Mouse (Mus musculus) midbrain, embryonic 11.5 days (tissue): ENCODE data around the gene Trir. TPM values are rescaled to one million over a fixed set of nuclear protein-coding genes. Genes with fewer than 3 reads are reported as not detected.

Source experiments
- ATAC-seq: fragments of 200-750 bp; cut with Nextera tagmentation; 2 replicates; pipeline ENCODE4 v1.8.0; 2017; ENCODE audit warnings: moderate TSS enrichment, moderate library complexity; ENCODE audit not compliant: low FRiP score
- DNase-seq: peaks from one replicate; pipeline ENCODE4 v3.0.0; 2015; ENCODE audit warnings: low spot score; ENCODE audit errors: missing footprints
- H3K27ac ChIP-seq: fragments of 300-500 bp; sonication (generic); 2 replicates; pipeline ENCODE4 v1.5.1; 2014; ENCODE audit warnings: low read depth, low read length
- H3K27me3 ChIP-seq: fragments of 300-500 bp; sonication (generic); 2 replicates; pipeline ENCODE4 v1.6.1; 2014; ENCODE audit warnings: mild to moderate bottlenecking, low read length, moderate library complexity, mixed read lengths; ENCODE audit not compliant: control insufficient read depth, insufficient read depth
- H3K36me3 ChIP-seq: fragments of 300-500 bp; sonication (generic); 2 replicates; pipeline ENCODE4 v1.6.1; 2014; ENCODE audit warnings: mild to moderate bottlenecking, low read length, moderate library complexity, mixed read lengths; ENCODE audit not compliant: control insufficient read depth, insufficient read depth
- H3K4me1 ChIP-seq: fragments of 300-500 bp; sonication (generic); 2 replicates; pipeline ENCODE4 v1.6.1; 2014; ENCODE audit warnings: low read length; ENCODE audit not compliant: control insufficient read depth, insufficient read depth
- H3K4me2 ChIP-seq: fragments of 300-500 bp; sonication (generic); 2 replicates; pipeline ENCODE4 v1.6.1; 2014; ENCODE audit warnings: mild to moderate bottlenecking, moderate library complexity
- H3K4me3 ChIP-seq: fragments of 300-500 bp; sonication (generic); 2 replicates; pipeline ENCODE4 v1.5.1; 2014; ENCODE audit warnings: low read depth, low read length
- H3K9ac ChIP-seq: fragments of 300-500 bp; sonication (generic); 2 replicates; pipeline ENCODE4 v1.6.1; 2014; ENCODE audit warnings: low read length
- H3K9me3 ChIP-seq: fragments of 300-500 bp; sonication (generic); 2 replicates; pipeline ENCODE4 v1.6.1; 2016; ENCODE audit warnings: low read length; ENCODE audit not compliant: control insufficient read depth
- WGBS: fragments of 180-500 bp; shearing (Covaris S2); extraction: QIAGEN DNeasy Blood & Tissue Kit; methylation state at CpG from one replicate; pipeline ENCODE4 v1.1.7; 2014; 5-methylcytosine and 5-hydroxymethylcytosine counted together
- polyA plus RNA-seq: library from polyadenylated mRNA; unstranded; fragments of >200 nt; fragmentation: Nextera tagmentation; extraction: Ambion mirVana; gene quantifications from 2 replicates; pipeline ENCODE4 v1.2.1, GENCODE M21; 2014

Trir gene
- polyA plus RNA-seq, 1 experiment from 2014 or later, result 180 TPM

DNA sequence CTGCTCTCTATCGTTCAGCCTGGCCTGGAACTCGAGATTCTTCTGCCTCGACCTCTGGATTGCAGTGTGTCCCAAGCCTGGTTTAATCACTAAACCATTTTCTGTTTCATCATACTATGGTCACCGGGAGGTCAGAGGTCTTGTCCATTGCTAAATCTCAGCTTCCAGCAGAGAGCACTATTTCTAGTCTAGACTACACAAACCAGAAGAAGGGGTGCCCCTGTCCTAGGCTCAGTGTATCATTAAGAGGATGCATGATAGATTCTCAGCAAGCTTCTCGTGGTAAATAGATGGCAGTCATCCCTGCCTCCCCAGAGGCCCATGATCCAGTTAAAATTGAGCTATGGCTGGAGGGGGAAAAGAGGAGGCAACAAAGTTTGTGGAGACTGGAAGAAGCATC is 44.4 kb downstream of the Trir start:
- Histone ChIP-seq H3K27ac (peak overlapping the region; percentile 86; the same call in 1 of the 2 replicates), H3K4me2 (peak overlapping the region; percentile 55), H3K9ac (peak overlapping the region; percentile 87; the same call in 1 of the 2 replicates), H3K4me1 (peaks cover 8% of the 10 kb centered on the region), H3K36me3 (peaks cover 13% of the 10 kb centered on the region), H3K9me3 (no peaks in the 10 kb centered on the region), H3K27me3 (no peaks in the 10 kb centered on the region), H3K4me3 (peak overlapping the region; percentile 93)
- ATAC-seq, result no peak
- peak; percentile 91 for DNase-seq
- WGBS, result 91% methylated on average over 5 of the region's 5 CpGs

DNA sequence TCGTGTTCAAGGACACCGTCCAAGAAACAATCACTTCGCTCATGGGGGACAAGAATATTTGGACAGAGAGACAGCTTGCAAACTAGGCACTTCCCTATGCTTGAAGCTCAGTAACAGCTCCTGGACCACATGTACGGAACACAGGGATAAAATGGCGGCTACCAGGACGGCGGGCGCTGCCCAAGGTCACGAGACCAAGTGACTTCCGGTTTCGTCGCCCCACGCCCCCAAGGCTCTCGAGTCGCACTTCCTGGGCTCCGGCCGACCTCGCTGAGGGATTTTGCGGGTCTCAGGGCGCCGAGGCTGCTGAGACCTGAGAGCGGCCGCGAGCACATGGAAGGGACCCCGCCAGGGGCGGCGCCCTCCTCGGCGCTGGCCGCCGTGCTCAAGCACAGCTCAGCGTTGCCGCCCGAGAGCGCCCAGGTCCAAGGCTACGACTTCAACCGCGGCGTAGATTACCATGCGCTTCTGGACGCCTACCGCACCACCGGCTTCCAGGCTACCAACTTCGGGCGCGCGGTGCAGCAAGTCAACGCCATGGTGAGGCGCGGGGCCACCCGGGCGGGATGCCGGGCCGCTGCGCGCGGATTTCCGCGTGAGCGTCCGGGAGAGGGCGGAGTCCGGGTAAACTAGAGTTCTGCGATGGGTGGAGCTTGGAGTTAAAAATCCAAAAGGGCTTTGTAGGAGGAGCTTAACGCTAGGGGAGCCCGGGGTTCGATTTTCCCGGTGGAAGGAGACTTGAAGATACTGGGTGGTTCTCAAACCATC is 45.1 kb downstream of the Trir start, which contains the start of gene Dhps:
Dhps (plus strand) TSS at position 244 of the 768 bp plus-strand sequence.
- Histone ChIP-seq H3K9ac (peak within 1 kb of the TSS; percentile 87), H3K36me3 (peaks cover 16% of the 10 kb centered on the region), H3K4me2 (peak within 1 kb of the TSS; percentile 55), H3K4me1 (peaks cover 8% of the 10 kb centered on the region), H3K27me3 (no peaks in the 10 kb centered on the region), H3K9me3 (no peaks in the 10 kb centered on the region), H3K4me3 (peak within 1 kb of the TSS; percentile 93), H3K27ac (peak within 1 kb of the TSS; percentile 86)
- under 1% methylated on average over 68 of the region's 68 CpGs for WGBS
- DNase-seq (peak; percentile 96), ATAC-seq (peak; percentile 92)

DNA sequence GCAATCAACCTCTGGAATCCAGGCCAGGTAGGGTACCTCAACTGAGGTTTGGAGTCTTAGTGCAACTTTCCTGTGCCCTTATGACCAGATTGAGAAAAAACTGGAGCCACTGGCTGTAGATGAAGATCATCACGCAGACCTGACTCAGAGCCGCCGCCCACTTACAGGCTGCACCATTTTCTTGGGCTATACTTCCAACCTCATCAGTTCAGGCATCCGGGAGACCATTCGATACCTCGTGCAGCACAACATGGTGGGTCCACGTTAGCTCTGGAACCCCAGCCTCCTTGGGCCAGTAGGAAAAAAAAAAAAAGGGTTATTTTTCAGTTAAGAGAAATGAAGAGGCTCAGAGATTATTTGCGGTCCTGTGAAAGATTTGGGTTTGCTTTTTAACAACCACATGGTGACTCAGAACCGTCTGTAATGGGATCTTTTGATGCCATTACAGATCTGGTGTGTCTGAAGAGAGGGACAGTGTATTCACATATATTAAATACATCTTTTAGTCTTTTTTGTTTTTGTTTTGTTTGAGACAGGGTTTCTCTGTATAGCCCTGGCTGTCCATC is 45.8 kb downstream of the Trir start:
- H3K4me2 ChIP-seq, result peak overlapping the region; percentile 55
- H3K4me1 ChIP-seq, result peaks cover 8% of the 10 kb centered on the region
- ATAC-seq (peak; percentile 12; the same call in 1 of the 2 replicates), DNase-seq (peak; percentile 72)
- peaks cover 16% of the 10 kb centered on the region for H3K36me3 ChIP-seq
- H3K27me3 ChIP-seq, result no peaks in the 10 kb centered on the region
- peak overlapping the region; percentile 87 for H3K9ac ChIP-seq
- WGBS, result 41% methylated on average over 9 of the region's 9 CpGs
- H3K9me3 ChIP-seq, result no peaks in the 10 kb centered on the region
- H3K27ac ChIP-seq, result no peak overlapping the region
- peak overlapping the region; percentile 93 for H3K4me3 ChIP-seq

DNA sequence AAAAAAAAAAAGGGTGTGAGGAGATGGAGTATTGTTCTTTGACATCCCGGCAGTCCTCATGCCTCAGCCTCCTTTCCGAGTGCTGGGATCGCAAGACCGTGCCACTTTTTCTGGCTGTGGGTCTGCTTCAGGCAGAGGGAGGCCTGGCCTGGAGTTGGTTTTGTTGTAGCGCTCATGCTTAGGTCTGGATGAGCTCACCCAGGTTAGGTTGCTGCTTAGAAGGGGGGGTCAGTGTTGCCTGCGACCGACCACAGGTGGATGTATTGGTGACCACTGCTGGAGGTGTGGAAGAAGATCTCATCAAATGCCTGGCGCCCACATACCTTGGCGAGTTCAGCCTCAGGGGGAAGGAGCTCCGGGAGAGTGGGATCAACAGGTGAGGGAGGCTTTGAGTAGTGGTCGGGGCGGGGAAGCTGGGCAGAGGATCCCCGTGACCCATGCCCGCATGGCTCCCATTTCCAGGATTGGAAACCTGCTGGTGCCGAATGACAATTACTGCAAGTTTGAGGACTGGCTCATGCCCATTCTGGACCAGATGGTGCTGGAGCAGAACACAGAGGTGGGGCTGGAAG is 46.5 kb downstream of the Trir start:
- Histone ChIP-seq H3K9ac (no peak overlapping the region), H3K27ac (no peak overlapping the region), H3K27me3 (no peaks in the 10 kb centered on the region), H3K9me3 (no peaks in the 10 kb centered on the region), H3K36me3 (peaks cover 16% of the 10 kb centered on the region), H3K4me2 (no peak overlapping the region), H3K4me1 (peaks cover 8% of the 10 kb centered on the region), H3K4me3 (no peak overlapping the region)
- peak; percentile 79 for DNase-seq
- ATAC-seq, result no peak
- WGBS, result 91% methylated on average over 15 of the region's 15 CpGs

DNA sequence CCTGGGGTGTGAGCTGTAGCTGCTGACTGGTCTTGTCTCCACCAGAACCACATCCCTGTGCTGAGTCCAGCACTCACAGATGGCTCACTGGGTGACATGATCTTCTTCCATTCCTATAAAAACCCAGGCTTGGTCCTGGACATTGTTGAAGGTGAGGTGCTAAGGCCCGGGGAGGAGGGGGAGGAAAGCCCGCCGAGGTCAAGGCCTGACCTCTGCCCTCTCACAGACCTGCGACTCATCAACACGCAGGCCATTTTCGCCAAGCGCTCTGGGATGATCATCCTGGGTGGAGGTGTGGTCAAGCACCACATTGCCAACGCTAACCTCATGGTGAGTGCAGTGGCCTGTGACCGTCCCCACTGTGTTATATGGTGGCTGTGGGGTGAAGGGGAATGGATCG is 47.5 kb downstream of the Trir start:
- WGBS, result 82% methylated on average over 10 of the region's 10 CpGs
- Histone ChIP-seq H3K9ac (no peak overlapping the region), H3K4me2 (no peak overlapping the region), H3K27ac (no peak overlapping the region), H3K27me3 (no peaks in the 10 kb centered on the region), H3K9me3 (no peaks in the 10 kb centered on the region), H3K4me1 (peaks cover 8% of the 10 kb centered on the region), H3K4me3 (no peak overlapping the region), H3K36me3 (peaks cover 16% of the 10 kb centered on the region)
- DNase-seq, result peak; percentile 77
- no peak for ATAC-seq

DNA sequence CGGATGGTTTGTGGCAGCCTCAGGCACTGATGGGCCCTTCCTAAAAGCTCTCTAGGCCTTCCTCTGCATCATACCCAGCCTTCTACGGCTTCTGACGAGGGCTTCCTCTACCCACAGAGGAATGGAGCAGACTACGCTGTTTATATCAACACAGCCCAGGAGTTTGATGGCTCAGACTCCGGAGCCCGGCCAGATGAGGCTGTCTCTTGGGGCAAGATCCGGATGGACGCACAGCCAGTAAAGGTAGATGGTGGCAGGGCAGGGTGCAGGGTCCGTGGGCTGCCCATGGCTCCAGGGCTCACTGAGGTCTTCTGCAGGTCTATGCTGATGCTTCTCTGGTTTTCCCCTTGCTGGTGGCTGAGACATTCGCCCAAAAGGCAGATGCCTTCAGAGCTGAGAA is 48.0 kb downstream of the Trir start:
- no peak for ATAC-seq
- 94% methylated on average over 10 of the region's 10 CpGs for WGBS

DNA sequence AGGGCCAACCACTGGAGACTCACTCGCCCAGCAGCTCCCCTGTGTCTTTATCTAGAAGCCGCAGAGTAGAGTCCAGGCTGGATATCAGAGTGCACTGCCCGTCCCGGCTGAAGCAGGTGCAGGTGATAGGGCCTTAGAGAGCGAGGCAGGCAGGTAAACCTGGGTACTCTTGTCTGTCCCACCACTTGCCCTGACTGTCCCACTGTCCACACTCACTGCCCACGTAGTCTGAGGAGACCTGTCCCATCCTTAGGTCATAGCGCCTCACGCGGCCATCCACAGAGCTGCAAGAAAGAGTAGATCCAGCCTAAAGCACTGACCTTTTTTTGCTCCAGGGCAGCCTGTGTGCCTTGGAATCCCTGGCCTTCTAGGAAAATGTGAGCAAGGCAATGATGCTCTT is 49.4 kb downstream of the Trir start:
- no peak overlapping the region for H3K9ac ChIP-seq
- no peaks in the 10 kb centered on the region for H3K9me3 ChIP-seq
- H3K36me3 ChIP-seq, result peaks cover 16% of the 10 kb centered on the region
- no peaks in the 10 kb centered on the region for H3K27me3 ChIP-seq
- peaks cover 16% of the 10 kb centered on the region for H3K4me1 ChIP-seq
- no peak for ATAC-seq
- no peak overlapping the region for H3K4me3 ChIP-seq
- no peak overlapping the region for H3K27ac ChIP-seq
- H3K4me2 ChIP-seq, result no peak overlapping the region
- DNase-seq, result peak; percentile 88
- WGBS, result 81% methylated on average over 9 of the region's 9 CpGs

More for the DNA sequence above, 48.0 kb downstream of the Trir start:
- Histone ChIP-seq H3K36me3 (peaks cover 16% of the 10 kb centered on the region), H3K4me1 (peaks cover 11% of the 10 kb centered on the region), H3K27me3 (no peaks in the 10 kb centered on the region), H3K9me3 (no peaks in the 10 kb centered on the region), H3K4me2 (no peak overlapping the region), H3K4me3 (no peak overlapping the region), H3K9ac (no peak overlapping the region), H3K27ac (no peak overlapping the region)
- DNase-seq, result peak; percentile 33

DNA sequence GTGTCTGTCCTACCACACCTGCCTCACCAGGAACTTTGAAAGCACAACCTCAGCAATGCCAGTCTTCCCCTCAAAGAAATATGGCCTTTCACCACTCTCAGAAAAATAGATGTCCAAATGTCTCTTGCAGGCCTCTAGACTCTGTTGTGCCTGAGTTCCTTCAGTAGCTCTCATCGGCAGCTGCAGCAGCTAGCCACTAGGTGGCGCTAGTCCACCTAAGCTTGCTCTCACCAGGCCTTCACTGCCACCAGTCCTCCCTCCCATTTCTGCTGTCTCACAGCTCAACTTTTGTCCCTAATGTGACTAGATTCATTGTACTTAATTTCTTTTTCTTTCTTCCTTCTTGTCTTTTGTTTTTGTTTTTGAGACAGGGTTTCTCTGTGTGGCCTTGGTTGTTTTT is 50.4 kb downstream of the Trir start:
- Histone ChIP-seq H3K4me2 (no peak overlapping the region), H3K9me3 (no peaks in the 10 kb centered on the region), H3K4me3 (no peak overlapping the region), H3K9ac (no peak overlapping the region), H3K36me3 (peaks cover 16% of the 10 kb centered on the region), H3K27me3 (no peaks in the 10 kb centered on the region), H3K4me1 (peaks cover 16% of the 10 kb centered on the region), H3K27ac (no peak overlapping the region)
- DNase-seq, result peak; percentile 97
- no peak for ATAC-seq
- WGBS, result 0% methylated on average over 2 of the region's 2 CpGs
